Mouse (Mus musculus): ENCODE results near the gene Cacna2d2.

DNA sequence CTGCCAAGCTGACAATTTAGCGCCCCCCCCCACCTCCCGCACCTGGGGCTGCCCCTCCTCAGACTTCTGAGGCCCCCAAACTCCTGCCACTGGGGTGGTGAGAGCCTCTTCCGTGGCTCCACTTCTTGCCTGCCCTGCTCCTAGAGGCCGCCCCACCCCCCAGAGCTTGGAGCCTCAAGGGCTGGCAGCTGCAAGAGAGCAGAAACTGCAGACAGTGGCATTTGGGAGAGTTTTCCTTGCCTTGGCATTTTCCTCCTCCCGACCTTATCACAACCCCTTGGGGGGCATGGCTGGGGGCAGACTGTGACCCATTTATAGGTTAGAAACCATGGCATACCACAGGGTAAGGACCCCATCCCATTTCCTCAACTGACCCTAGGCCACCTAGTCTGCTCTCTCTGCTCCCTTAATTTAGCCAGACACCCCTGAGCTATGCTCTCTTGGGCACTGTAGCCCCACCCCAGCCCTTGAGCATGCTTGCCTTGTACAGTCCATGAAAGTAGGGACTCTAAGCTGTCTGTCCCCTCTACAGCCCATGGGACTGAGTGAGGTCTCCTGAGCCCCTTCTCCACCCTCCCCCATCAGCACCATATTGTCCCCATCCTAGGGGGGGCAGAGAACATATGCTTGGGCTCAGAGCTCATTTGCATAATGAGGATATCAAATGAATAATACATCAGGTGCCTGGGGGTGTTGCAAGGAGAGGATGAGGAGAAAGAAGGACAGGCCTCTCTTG is 29.2 kb downstream of the Cacna2d2 start:
- TF ChIP-seq CTCF (IDR thresholded peaks at IDR 0.05; ENCODE audit: control insufficient read depth, insufficient read depth, insufficient replicate concordance, low read depth, low read length) (no peak), POLR2A (IDR thresholded peaks at IDR 0.05; ENCODE audit: control insufficient read depth, low read depth, low read length) (no peak)
